Mouse (Mus musculus): ENCODE measurements around the gene Scml4. TPM values are rescaled to one million over a fixed set of nuclear protein-coding genes. Genes with fewer than 3 reads are reported as not detected.

Scml4 gene
- polyA plus RNA-seq, 1 experiment from 2014 or later = 1.4 TPM

DNA sequence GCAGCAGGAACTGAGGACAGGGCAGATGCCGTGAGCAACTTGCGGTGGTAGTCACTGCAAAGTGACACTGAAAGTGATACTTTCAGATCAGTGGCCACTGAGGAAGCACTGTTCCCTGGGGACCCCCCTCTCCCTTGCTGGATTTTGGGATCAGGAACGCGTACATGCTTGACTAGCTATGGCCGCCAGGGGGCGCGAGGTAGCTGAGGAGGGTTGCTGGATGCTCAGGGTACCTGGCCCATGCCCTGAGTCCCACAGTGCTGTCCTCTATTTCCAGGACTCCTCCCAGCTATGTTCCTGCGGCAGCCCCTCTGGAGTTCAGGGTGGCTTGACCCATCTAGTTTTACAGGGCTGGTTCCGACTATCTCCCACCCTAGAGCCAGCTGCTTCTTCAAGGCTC, 17.8 kb upstream of the Scml4 start:
- Histone ChIP-seq H3K4me1 (no peaks in the 10 kb centered on the region), H3K27ac (no peak overlapping the region), H3K27me3 (no peaks in the 10 kb centered on the region), H3K9ac (no peak overlapping the region), H3K4me3 (no peak overlapping the region), H3K4me2 (no peak overlapping the region), H3K36me3 (peaks cover 13% of the 10 kb centered on the region), H3K9me3 (no peaks in the 10 kb centered on the region)
- peak; percentile 63; the same call in 1 of the 2 replicates for ATAC-seq (ENCODE audit: insufficient number of reproducible peaks, insufficient read depth, low FRiP score, low TSS enrichment, low read depth)
- 12% methylated on average over 9 of the region's 9 CpGs for WGBS

DNA sequence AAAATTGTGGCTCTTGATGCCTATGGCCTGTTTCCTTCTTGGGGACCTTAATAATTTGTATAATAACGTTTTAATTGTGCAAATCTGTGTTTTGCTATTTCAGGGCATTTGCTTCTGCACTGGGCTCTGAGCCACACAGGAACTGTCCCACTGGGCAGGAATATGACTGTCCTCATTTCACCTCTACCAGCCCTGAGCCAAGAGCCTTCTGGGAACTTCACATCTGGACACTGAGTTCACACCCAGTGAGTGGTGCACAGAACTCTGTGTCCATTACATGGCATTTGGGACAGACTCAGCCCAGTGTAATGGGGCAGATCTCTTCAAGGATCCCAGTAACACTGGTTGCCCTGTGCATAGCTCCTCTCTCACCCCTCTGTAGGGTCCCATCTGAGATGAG, 16.8 kb upstream of the Scml4 start:
- H3K9me3 ChIP-seq = no peaks in the 10 kb centered on the region
- H3K27me3 ChIP-seq = no peaks in the 10 kb centered on the region
- H3K9ac ChIP-seq = no peak overlapping the region
- no peaks in the 10 kb centered on the region for H3K4me1 ChIP-seq
- WGBS = 73% methylated on average over 1 of the region's 1 CpGs
- peaks cover 11% of the 10 kb centered on the region for H3K36me3 ChIP-seq
- H3K27ac ChIP-seq = no peak overlapping the region
- no peak for ATAC-seq (ENCODE audit: insufficient number of reproducible peaks, insufficient read depth, low FRiP score, low TSS enrichment, low read depth)
- no peak overlapping the region for H3K4me2 ChIP-seq
- no peak overlapping the region for H3K4me3 ChIP-seq

GRCm38 (mm10) chr10:42845480-42845879, 14.7 kb upstream of the Scml4 start:
- H3K4me3 ChIP-seq = no peak overlapping the region
- no peak overlapping the region for H3K9ac ChIP-seq
- H3K27me3 ChIP-seq = no peaks in the 10 kb centered on the region
- H3K36me3 ChIP-seq = no peaks in the 10 kb centered on the region
- no peak overlapping the region for H3K4me2 ChIP-seq
- H3K4me1 ChIP-seq = no peaks in the 10 kb centered on the region
- 27% methylated on average over 1 of the region's 1 CpGs for WGBS
- no peaks in the 10 kb centered on the region for H3K9me3 ChIP-seq
- no peak overlapping the region for H3K27ac ChIP-seq
- no peak for ATAC-seq (ENCODE audit: insufficient number of reproducible peaks, insufficient read depth, low FRiP score, low TSS enrichment, low read depth)

- H3K9ac ChIP-seq = no peak overlapping the region
- no peak for ATAC-seq (ENCODE audit: insufficient number of reproducible peaks, insufficient read depth, low FRiP score, low TSS enrichment, low read depth)
- H3K4me1 ChIP-seq = no peaks in the 10 kb centered on the region
- peaks cover 2% of the 10 kb centered on the region; the same call in 1 of the 2 replicates for H3K9me3 ChIP-seq
- no peak overlapping the region for H3K27ac ChIP-seq
- no peaks in the 10 kb centered on the region for H3K36me3 ChIP-seq
- no peaks in the 10 kb centered on the region for H3K27me3 ChIP-seq
- H3K4me3 ChIP-seq = no peak overlapping the region
- 86% methylated on average over 13 of the region's 13 CpGs for WGBS
- no peak overlapping the region for H3K4me2 ChIP-seq
These were observed 11.7 kb upstream of the Scml4 start for GRCm38 (mm10) chr10:42848179-42849080.

GRCm38 (mm10) chr10:42849081-42849400, 11.1 kb upstream of the Scml4 start:
- Histone ChIP-seq H3K27ac (no peak overlapping the region), H3K27me3 (no peaks in the 10 kb centered on the region), H3K4me1 (no peaks in the 10 kb centered on the region), H3K4me3 (no peak overlapping the region), H3K4me2 (no peak overlapping the region), H3K9ac (no peak overlapping the region), H3K36me3 (no peaks in the 10 kb centered on the region), H3K9me3 (peaks cover 6% of the 10 kb centered on the region; the same call in 1 of the 2 replicates)
- ATAC-seq (ENCODE audit: insufficient number of reproducible peaks, insufficient read depth, low FRiP score, low TSS enrichment, low read depth) = no peak
- WGBS = 87% methylated on average over 7 of the region's 7 CpGs

DNA sequence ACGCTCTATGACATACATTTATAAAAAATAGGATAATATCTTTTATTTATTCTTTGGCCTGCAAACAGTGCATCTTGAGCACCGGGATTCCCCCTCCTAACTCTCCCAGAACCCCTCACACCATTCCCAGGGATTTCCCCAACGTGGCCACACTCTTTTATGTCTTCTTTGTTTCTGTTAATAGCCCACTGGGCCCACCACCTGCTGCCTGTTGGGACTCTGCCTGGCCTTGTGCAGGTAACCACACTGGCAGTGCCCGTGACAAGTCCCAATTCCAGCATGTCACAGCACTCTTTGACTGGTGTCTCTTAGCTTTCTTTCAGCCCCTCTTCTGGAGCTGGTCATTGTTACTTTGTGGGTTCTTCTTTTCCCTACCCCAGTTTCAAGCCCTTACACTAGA, 5.3 kb upstream of the Scml4 start:
- no peak for ATAC-seq (ENCODE audit: insufficient number of reproducible peaks, insufficient read depth, low FRiP score, low TSS enrichment, low read depth)
- no peak overlapping the region for H3K27ac ChIP-seq
- no peak overlapping the region for H3K4me3 ChIP-seq
- peaks cover 15% of the 10 kb centered on the region for H3K4me1 ChIP-seq
- no peak overlapping the region for H3K4me2 ChIP-seq
- peaks cover 6% of the 10 kb centered on the region; the same call in 1 of the 2 replicates for H3K9me3 ChIP-seq
- 58% methylated on average over 4 of the region's 4 CpGs for WGBS
- no peak overlapping the region for H3K9ac ChIP-seq
- H3K36me3 ChIP-seq = no peaks in the 10 kb centered on the region
- no peaks in the 10 kb centered on the region for H3K27me3 ChIP-seq

- Histone ChIP-seq H3K4me2 (no peak overlapping the region), H3K4me3 (no peak overlapping the region), H3K27me3 (no peaks in the 10 kb centered on the region), H3K9ac (no peak overlapping the region), H3K9me3 (peaks cover 6% of the 10 kb centered on the region; the same call in 1 of the 2 replicates), H3K4me1 (peaks cover 19% of the 10 kb centered on the region), H3K27ac (no peak overlapping the region), H3K36me3 (no peaks in the 10 kb centered on the region)
- ATAC-seq (ENCODE audit: insufficient number of reproducible peaks, insufficient read depth, low FRiP score, low TSS enrichment, low read depth) = no peak
- WGBS = 22% methylated on average over 5 of the region's 5 CpGs
These were observed 4.9 kb upstream of the Scml4 start for GRCm38 (mm10) chr10:42855250-42855649.

- Histone ChIP-seq H3K27me3 (no peaks in the 10 kb centered on the region), H3K4me2 (no peak overlapping the region), H3K9ac (no peak overlapping the region), H3K27ac (no peak overlapping the region), H3K36me3 (no peaks in the 10 kb centered on the region), H3K9me3 (peaks cover 6% of the 10 kb centered on the region; the same call in 1 of the 2 replicates), H3K4me3 (no peak overlapping the region), H3K4me1 (peaks cover 25% of the 10 kb centered on the region)
- no peak for ATAC-seq (ENCODE audit: insufficient number of reproducible peaks, insufficient read depth, low FRiP score, low TSS enrichment, low read depth)
- 94% methylated on average over 9 of the region's 9 CpGs for WGBS
These were observed 3.6 kb upstream of the Scml4 start for GRCm38 (mm10) chr10:42856574-42856973.

DNA sequence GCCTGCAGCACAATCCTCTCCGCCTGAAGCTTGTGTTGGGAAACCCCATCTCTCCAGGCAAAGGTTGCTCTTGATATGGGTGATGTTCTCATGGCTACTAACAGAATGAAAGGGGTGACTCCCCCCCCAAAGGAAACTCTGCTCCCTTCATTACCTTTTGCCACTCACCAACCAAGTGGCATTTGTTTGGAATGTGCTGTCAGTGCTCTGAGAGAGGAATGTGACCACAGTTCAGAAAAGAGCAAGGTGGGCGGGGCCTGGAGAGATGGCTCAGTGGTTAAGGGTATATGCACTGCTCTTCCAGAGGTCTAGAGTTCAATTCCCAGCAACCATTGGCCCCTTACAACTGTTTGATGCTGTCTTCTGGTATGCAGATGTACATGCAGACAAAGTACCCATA, 3.1 kb upstream of the Scml4 start:
- H3K27me3 ChIP-seq = no peaks in the 10 kb centered on the region
- H3K9ac ChIP-seq = no peak overlapping the region
- WGBS = 85% methylated on average over 2 of the region's 2 CpGs
- H3K4me3 ChIP-seq = no peak overlapping the region
- peaks cover 6% of the 10 kb centered on the region; the same call in 1 of the 2 replicates for H3K9me3 ChIP-seq
- no peak for ATAC-seq (ENCODE audit: insufficient number of reproducible peaks, insufficient read depth, low FRiP score, low TSS enrichment, low read depth)
- H3K4me2 ChIP-seq = no peak overlapping the region
- H3K4me1 ChIP-seq = peaks cover 27% of the 10 kb centered on the region
- H3K36me3 ChIP-seq = no peaks in the 10 kb centered on the region
- no peak overlapping the region for H3K27ac ChIP-seq

- H3K9me3 ChIP-seq = no peaks in the 10 kb centered on the region
- H3K4me2 ChIP-seq = peak overlapping the region; percentile 59
- H3K27me3 ChIP-seq = no peaks in the 10 kb centered on the region
- WGBS = 19% methylated on average over 2 of the region's 2 CpGs
- no peaks in the 10 kb centered on the region for H3K36me3 ChIP-seq
- H3K4me1 ChIP-seq = peaks cover 45% of the 10 kb centered on the region
- peak overlapping the region; percentile 52; the same call in 1 of the 2 replicates for H3K27ac ChIP-seq
- peak overlapping the region; percentile 16; the same call in 1 of the 2 replicates for H3K9ac ChIP-seq
- no peak for ATAC-seq (ENCODE audit: insufficient number of reproducible peaks, insufficient read depth, low FRiP score, low TSS enrichment, low read depth)
- peak overlapping the region; percentile 30; the same call in 1 of the 2 replicates for H3K4me3 ChIP-seq
These were observed 400 bp upstream of the Scml4 start for GRCm38 (mm10) chr10:42859781-42860158.

DNA sequence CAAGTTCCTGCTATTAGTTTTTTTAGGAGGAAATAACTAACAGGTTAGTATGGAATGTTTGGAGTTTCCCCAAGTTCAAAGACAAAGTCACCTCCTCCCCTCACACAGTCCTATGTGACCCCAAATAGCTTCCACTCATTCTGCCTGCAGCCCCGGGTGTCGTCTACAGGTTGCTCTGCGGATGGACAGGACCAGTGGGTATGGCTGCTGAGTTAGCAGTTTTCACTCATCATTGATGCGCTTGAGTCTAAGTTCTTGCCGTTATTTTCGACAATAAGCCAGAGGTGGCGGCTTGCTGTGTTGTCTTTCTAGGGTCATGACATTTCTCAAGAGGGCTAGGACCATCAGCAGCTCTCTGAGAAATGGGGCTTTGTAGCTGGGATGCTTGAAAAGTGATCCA, 1.3 kb downstream of the Scml4 start:
- Histone ChIP-seq H3K4me2 (no peak overlapping the region), H3K9ac (no peak overlapping the region), H3K4me3 (no peak overlapping the region), H3K4me1 (peaks cover 43% of the 10 kb centered on the region), H3K9me3 (no peaks in the 10 kb centered on the region), H3K36me3 (no peaks in the 10 kb centered on the region), H3K27me3 (no peaks in the 10 kb centered on the region), H3K27ac (no peak overlapping the region)
- 79% methylated on average over 7 of the region's 7 CpGs for WGBS
- no peak for ATAC-seq (ENCODE audit: insufficient number of reproducible peaks, insufficient read depth, low FRiP score, low TSS enrichment, low read depth)

DNA sequence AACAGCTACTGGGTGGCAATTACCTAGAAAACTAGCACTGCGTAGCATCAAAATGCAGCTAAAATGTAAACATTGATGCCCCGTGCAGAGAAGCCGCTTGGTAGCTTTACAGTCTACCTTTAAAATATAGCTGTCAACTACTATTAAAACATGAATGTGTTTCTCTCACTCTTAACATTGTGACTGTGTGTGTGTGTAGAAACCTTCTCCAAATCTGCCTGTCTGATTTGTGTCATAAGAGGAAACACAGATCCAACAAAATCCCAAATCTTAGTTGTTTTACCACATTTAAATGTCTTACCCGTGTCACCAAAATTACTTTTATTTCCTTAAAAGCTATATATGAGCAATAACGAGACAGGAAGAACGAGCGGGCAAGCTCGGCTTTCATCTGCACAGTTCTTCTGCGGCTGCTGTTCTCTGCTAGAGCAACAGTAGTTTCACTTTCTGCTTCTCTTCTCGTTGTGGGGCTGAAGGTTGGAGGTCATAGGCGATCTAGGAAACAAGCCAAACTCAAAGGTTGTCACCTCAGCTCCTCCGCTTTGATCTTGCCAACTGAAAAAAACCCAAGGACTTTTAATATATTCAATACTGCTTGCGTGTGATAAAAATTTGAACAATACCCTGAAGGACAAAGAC, 2.1 kb downstream of the Scml4 start:
- H3K27ac ChIP-seq = no peak overlapping the region
- H3K9ac ChIP-seq = no peak overlapping the region
- WGBS = 53% methylated on average over 13 of the region's 13 CpGs
- H3K4me1 ChIP-seq = peaks cover 43% of the 10 kb centered on the region
- no peaks in the 10 kb centered on the region for H3K9me3 ChIP-seq
- H3K4me3 ChIP-seq = 0 out of 2 replicates have a peak overlapping the region, but pooled peaks have one; percentile 14
- H3K27me3 ChIP-seq = no peaks in the 10 kb centered on the region
- ATAC-seq (ENCODE audit: insufficient number of reproducible peaks, insufficient read depth, low FRiP score, low TSS enrichment, low read depth) = no peak
- H3K4me2 ChIP-seq = peak overlapping the region; percentile 45
- no peaks in the 10 kb centered on the region for H3K36me3 ChIP-seq
